Mouse (Mus musculus): Measurements from ENCODE around the gene Cbx3.

Cbx3 gene

GRCm38 (mm10) chr6:51510946-51511345 lies 40.8 kb downstream of the Cbx3 start:
- in situ Hi-C loops (cut with MboI; ENCODE audit: unreplicated experiment in 2 of 2) = no loop called here

GRCm38 (mm10) chr6:51513745-51514144 lies 43.6 kb downstream of the Cbx3 start:
- in situ Hi-C loops (cut with MboI; ENCODE audit: unreplicated experiment in 2 of 2) = no loop called here

GRCm38 (mm10) chr6:51514860-51515259 lies 44.7 kb downstream of the Cbx3 start:
- in situ Hi-C loops (cut with MboI; ENCODE audit: unreplicated experiment in 2 of 2) = no loop called here

- in situ Hi-C loops (cut with MboI; ENCODE audit: unreplicated experiment in 2 of 2) = no loop called here
These were observed 53.1 kb downstream of the Cbx3 start for GRCm38 (mm10) chr6:51523310-51523709.

- in situ Hi-C loops (cut with MboI; ENCODE audit: unreplicated experiment in 2 of 2) = no loop called here
These were observed 53.7 kb downstream of the Cbx3 start, which contains the start of gene Snx10 for GRCm38 (mm10) chr6:51523807-51524320. TSS of gene Snx10 (plus strand) at chr6:51523901.

GRCm38 (mm10) chr6:51524321-51524931 lies 54.3 kb downstream of the Cbx3 start:
- in situ Hi-C loops (cut with MboI; ENCODE audit: unreplicated experiment in 2 of 2) = no loop called here

GRCm38 (mm10) chr6:51525001-51525400 lies 54.8 kb downstream of the Cbx3 start:
- in situ Hi-C loops (cut with MboI; ENCODE audit: unreplicated experiment in 2 of 2) = no loop called here

GRCm38 (mm10) chr6:51529457-51529856 lies 59.3 kb downstream of the Cbx3 start:
- in situ Hi-C loops (cut with MboI; ENCODE audit: unreplicated experiment in 2 of 2) = no loop called here
